Mouse (Mus musculus) heart, postnatal 0 days (tissue): Measurements from ENCODE around the gene Fnip1. TPM values are rescaled to one million over a fixed set of nuclear protein-coding genes. Genes with fewer than 3 reads are reported as not detected.
A peak's percentile ranks its signal among the peaks of the same experiment; 100 is the strongest.

Experiments
- ATAC-seq: fragments of 200-750 bp; cut with Nextera tagmentation; 2 replicates; pipeline ENCODE4 v1.8.0; 2017; ENCODE audit warnings: low read depth, moderate number of reproducible peaks, moderate library complexity; ENCODE audit not compliant: insufficient read depth
- DNase-seq: peaks from one replicate; pipeline ENCODE4 v3.0.0-alpha.2; 2016; ENCODE audit warnings: low spot score
- H3K27ac ChIP-seq: fragments of 300-500 bp; sonication (generic); 2 replicates; pipeline ENCODE4 v1.5.1; 2014; ENCODE audit warnings: low read depth, mild to moderate bottlenecking
- H3K27me3 ChIP-seq: fragments of 300-500 bp; sonication (generic); 2 replicates; pipeline ENCODE4 v1.6.1; 2014; ENCODE audit warnings: low read length, mixed read lengths; ENCODE audit not compliant: control insufficient read depth, insufficient read depth
- H3K36me3 ChIP-seq: fragments of 300-500 bp; sonication (generic); replicated peaks from 2 replicates; pipeline ENCODE4 v1.6.1; 2014; ENCODE audit warnings: low read length, mixed read lengths; ENCODE audit not compliant: control insufficient read depth, insufficient read depth
- H3K4me1 ChIP-seq: fragments of 300-500 bp; sonication (generic); 2 replicates; pipeline ENCODE4 v1.6.1; 2014; ENCODE audit warnings: antibody characterized with exemption; ENCODE audit not compliant: control insufficient read depth, insufficient read depth
- H3K4me2 ChIP-seq: fragments of 300-500 bp; sonication (generic); 2 replicates; pipeline ENCODE4 v1.6.1; 2014; ENCODE audit warnings: low read depth, mild to moderate bottlenecking, low read length, moderate library complexity
- H3K4me3 ChIP-seq: fragments of 300-500 bp; sonication (generic); 2 replicates; pipeline ENCODE4 v1.5.1; 2014; ENCODE audit warnings: low read depth, low read length
- H3K9ac ChIP-seq: fragments of 300-500 bp; sonication (generic); replicated peaks from 2 replicates; pipeline ENCODE4 v1.6.1; 2014; ENCODE audit warnings: low read depth, low read length, mixed read lengths
- H3K9me3 ChIP-seq: fragments of 300-500 bp; sonication (generic); replicated peaks from 2 replicates; pipeline ENCODE4 v1.6.1; 2016; ENCODE audit warnings: low read length; ENCODE audit not compliant: control insufficient read depth
- CTCF ChIP-seq: IDR thresholded peaks from 2 replicates; pipeline ENCODE4 v1.5.1; 2016; ENCODE audit warnings: antibody characterized with exemption, control low read depth, low read depth
- EP300 ChIP-seq: IDR thresholded peaks from 2 replicates; pipeline ENCODE4 v1.6.1; 2016; ENCODE audit warnings: antibody characterized with exemption, low read depth
- WGBS: fragments of 180-500 bp; shearing (Covaris S2); extraction: QIAGEN DNeasy Blood & Tissue Kit; methylation state at CpG from one replicate; pipeline ENCODE4 v1.1.7; 2014; 5-methylcytosine and 5-hydroxymethylcytosine counted together
- polyA plus RNA-seq: library from polyadenylated mRNA; unstranded; fragments of >200 nt; fragmentation: Nextera tagmentation; extraction: Ambion mirVana; gene quantifications from 2 replicates; pipeline ENCODE4 v1.2.1, GENCODE M21; 2015
- total RNA-seq: library from RNA; depleted of rRNA; stranded (reverse); fragments of >200 nt; gene quantifications from 2 replicates; pipeline ENCODE4 v1.2.3, GENCODE M21; 2014; ENCODE audit warnings: low replicate concordance

Fnip1 gene
- total and polyA plus RNA-seq, 2 experiments from 2014 or later = 8.8 to 27.2 TPM

DNA sequence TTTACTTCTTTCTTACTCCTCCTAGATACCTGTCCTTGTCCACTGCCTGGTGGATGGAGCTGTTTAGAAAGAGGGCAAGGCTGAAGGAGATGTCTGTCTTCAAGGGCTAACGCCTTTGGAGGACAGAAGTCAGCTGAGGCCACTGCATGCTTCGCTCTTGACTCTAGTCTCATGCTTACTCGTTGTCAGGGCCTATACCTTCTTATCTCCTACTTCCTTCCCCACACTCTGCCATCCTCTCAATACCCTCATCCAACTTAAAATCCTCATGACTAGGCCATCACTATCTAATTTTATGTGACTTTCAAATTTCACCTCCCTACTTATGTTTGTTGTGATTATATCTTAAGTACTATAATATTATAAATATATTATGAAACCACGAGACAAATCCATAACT, 33.1 kb upstream of the Fnip1 start:
- Histone ChIP-seq H3K4me1 (no peaks in the 10 kb centered on the region), H3K27ac (no peak overlapping the region), H3K9ac (no peak overlapping the region), H3K4me3 (no peak overlapping the region), H3K36me3 (no peaks in the 10 kb centered on the region), H3K4me2 (no peak overlapping the region), H3K27me3 (no peaks in the 10 kb centered on the region), H3K9me3 (no peaks in the 10 kb centered on the region)
- 60% methylated on average over 4 of the region's 4 CpGs for WGBS
- DNase-seq = no peak
- TF ChIP-seq CTCF (no peak), EP300 (no peak)
- no peak for ATAC-seq

DNA sequence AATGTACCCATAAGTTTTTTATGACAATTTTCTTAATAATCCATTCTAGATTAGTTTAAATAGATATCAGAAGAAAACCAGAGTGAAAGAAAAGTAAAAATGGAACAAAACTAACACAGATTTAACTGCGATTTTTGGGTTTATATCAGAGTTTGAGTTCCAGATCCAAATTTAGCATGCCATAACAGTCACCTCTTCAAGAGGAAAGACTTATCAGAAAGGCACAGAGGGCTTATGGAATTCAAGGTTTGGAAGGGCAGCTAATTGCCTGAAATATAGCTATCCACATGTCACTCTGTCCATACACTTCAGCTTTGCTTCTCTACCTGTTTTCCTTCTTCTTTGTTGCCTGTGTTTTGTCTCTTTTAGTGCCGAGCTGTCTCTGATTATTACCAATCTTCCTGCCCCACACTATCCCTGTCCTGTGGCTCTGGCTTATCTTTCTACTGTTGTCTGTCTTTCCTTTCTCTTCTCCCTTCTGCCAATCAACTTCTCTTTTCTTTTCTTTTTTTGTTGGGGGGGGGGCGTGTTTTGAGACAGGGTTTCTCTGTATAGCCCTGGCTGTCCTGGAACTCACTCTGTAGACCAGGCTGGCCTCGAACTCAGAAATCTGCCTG, 31.0 kb upstream of the Fnip1 start:
- Histone ChIP-seq H3K9me3 (no peaks in the 10 kb centered on the region), H3K4me1 (no peaks in the 10 kb centered on the region), H3K9ac (no peak overlapping the region), H3K4me3 (no peak overlapping the region), H3K27me3 (no peaks in the 10 kb centered on the region), H3K27ac (no peak overlapping the region), H3K36me3 (no peaks in the 10 kb centered on the region), H3K4me2 (no peak overlapping the region)
- DNase-seq (no peak), ATAC-seq (no peak)
- no peak for TF ChIP-seq EP300
- TF ChIP-seq CTCF = no peak
- 50% methylated on average over 4 of the region's 4 CpGs for WGBS

DNA sequence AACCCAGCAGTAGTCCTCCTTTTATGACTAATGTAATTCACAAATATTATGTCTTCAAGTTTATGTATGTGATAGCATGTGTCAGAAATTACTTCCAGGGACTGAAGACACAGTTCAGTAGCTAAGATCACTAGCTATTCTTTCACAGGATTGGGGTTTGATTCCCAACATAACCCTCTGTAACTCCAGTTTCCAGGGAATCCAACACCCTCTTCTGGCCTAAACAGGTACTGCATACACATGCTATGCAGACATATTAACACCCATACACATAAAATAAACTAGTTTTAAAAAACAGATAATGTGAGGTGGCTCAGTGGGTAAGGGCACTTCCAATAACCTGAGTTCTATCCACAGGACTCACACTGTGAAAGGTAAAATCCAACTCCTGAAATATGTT, 27.4 kb upstream of the Fnip1 start:
- ATAC-seq = no peak
- no peak overlapping the region for H3K27ac ChIP-seq
- no peaks in the 10 kb centered on the region; the same call in 1 of the 2 replicates for H3K4me1 ChIP-seq
- DNase-seq = no peak
- H3K27me3 ChIP-seq = no peaks in the 10 kb centered on the region
- H3K36me3 ChIP-seq = no peaks in the 10 kb centered on the region
- H3K4me2 ChIP-seq = no peak overlapping the region
- TF ChIP-seq CTCF (no peak), EP300 (no peak)
- H3K9me3 ChIP-seq = no peaks in the 10 kb centered on the region
- H3K4me3 ChIP-seq = no peak overlapping the region
- no peak overlapping the region for H3K9ac ChIP-seq

DNA sequence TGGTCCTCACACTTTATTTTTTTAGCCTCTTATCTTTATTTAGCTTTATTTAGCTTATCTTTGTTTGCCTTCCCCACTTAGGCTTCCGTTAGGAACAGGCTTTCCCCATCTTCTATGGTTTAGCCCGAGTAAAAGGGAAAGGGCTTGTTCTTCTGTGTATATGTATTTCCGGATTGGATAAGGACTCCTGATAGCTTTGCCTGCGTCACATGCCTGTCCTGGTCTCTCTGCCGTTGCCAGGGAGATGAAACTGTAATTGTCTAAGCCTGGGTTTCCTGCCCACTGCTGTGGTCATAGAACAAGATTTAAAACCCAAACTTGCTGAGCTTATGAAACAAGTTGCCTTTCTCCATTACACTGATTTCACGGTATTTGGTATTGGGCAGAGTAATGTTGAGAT, 25.0 kb upstream of the Fnip1 start:
- WGBS = 13% methylated on average over 6 of the region's 6 CpGs
- Histone ChIP-seq H3K27ac (no peak overlapping the region), H3K4me1 (no peaks in the 10 kb centered on the region; the same call in 1 of the 2 replicates), H3K4me2 (peak overlapping the region; percentile 21), H3K9me3 (no peaks in the 10 kb centered on the region), H3K9ac (no peak overlapping the region), H3K27me3 (no peaks in the 10 kb centered on the region), H3K36me3 (no peaks in the 10 kb centered on the region), H3K4me3 (no peak overlapping the region)
- peak; percentile 80 for ATAC-seq
- peak; percentile 67 for DNase-seq
- TF ChIP-seq CTCF (no peak), EP300 (no peak)

DNA sequence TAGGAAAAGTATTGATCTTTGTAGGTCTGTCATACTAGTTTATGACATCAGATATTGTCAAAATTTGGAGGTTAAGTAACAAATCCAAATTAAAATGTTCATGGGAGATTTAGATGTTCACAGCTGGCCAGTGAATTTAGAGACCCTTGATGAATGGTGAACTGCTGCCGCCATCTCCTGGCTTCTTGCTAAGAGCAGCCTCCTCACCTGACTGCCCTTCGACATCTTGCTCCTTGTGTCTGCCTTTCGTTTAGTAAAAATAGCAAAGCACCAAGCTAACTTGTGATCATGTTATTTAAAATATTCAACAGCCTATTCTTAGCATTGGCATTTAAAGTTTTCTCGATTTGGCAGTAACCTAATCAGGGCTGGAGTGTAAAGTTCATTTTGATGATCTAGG, 15.0 kb upstream of the Fnip1 start:
- Histone ChIP-seq H3K4me1 (no peaks in the 10 kb centered on the region), H3K4me3 (no peak overlapping the region), H3K27me3 (no peaks in the 10 kb centered on the region), H3K9ac (no peak overlapping the region), H3K27ac (no peak overlapping the region), H3K9me3 (no peaks in the 10 kb centered on the region), H3K36me3 (no peaks in the 10 kb centered on the region), H3K4me2 (no peak overlapping the region)
- 36% methylated on average over 4 of the region's 4 CpGs for WGBS
- no peak for DNase-seq
- no peak for ATAC-seq
- TF ChIP-seq EP300 (no peak), CTCF (0 out of 2 replicates have a peak, but pooled peaks have one; percentile 22)

DNA sequence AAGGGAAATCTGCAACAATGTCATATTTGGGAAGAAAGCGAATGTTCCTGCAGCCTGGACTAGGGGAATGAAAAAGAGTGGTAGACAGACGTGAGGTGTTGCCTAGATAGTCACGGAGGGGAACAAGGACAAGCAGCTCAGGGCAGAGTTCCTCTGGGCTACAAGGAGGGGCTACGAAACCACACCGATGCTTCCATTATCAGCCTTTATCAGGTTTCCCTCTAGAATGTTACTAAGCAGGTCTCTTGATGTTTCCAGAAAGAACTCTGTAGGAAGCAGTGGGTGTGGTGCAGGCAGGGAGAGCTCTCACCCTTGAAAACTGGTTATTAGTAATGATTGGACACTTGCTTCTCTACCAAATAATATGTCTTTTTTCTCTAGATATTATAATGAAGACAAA, 11.7 kb upstream of the Fnip1 start:
- DNase-seq = no peak
- H3K4me1 ChIP-seq = no peaks in the 10 kb centered on the region
- no peak for ATAC-seq
- 29% methylated on average over 5 of the region's 5 CpGs for WGBS
- no peaks in the 10 kb centered on the region for H3K9me3 ChIP-seq
- no peak overlapping the region for H3K27ac ChIP-seq
- TF ChIP-seq EP300 (no peak), CTCF (no peak)
- no peaks in the 10 kb centered on the region for H3K27me3 ChIP-seq
- H3K36me3 ChIP-seq = no peaks in the 10 kb centered on the region
- H3K4me2 ChIP-seq = no peak overlapping the region
- no peak overlapping the region for H3K9ac ChIP-seq
- H3K4me3 ChIP-seq = no peak overlapping the region
